Mouse (Mus musculus) erythroid progenitor cell, adult 5-6 weeks (primary cell): ENCODE results near the gene Exoc6. TPM values are rescaled to one million over a fixed set of nuclear protein-coding genes. Genes with fewer than 3 reads are reported as not detected.

Experiments used
- ATAC-seq: replicated peaks from 2 replicates; pipeline ENCODE4 v1.8.0; 2016; ENCODE audit warnings: moderate number of reproducible peaks, mild to moderate bottlenecking, moderate TSS enrichment, inconsistent platforms; ENCODE audit not compliant: poor library complexity, low FRiP score, severe bottlenecking
- total RNA-seq, 2 experiments: library from RNA; stranded (forward) in 1 of 2; stranded (reverse) in 1 of 2; fragments of 150-400 nt in 1 of 2; fragments of 186-747, 209-891 nt in 1 of 2; gene quantifications; 2 replicates each; pipeline versions ENCODE4 v1.2.3 to v1.2.4; 2015 to 2017; ENCODE audit warnings: low replicate concordance in 2 of 2

Gene Exoc6
- total RNA-seq, 2 experiments from 2014 or later: 32.7 to 39.6 TPM

GRCm38 (mm10) chr19:37714681-37715080, 164.5 kb downstream of the Exoc6 start:
- no peak for ATAC-seq

- no peak for ATAC-seq
Observed at GRCm38 (mm10) chr19:37715980-37716379, 165.8 kb downstream of the Exoc6 start.

GRCm38 (mm10) chr19:37716524-37717175, 166.4 kb downstream of the Exoc6 start:
- no peak for ATAC-seq

- no peak for ATAC-seq
Observed at GRCm38 (mm10) chr19:37719166-37719565, 168.9 kb downstream of the Exoc6 start.

GRCm38 (mm10) chr19:37724591-37724990, 174.4 kb downstream of the Exoc6 start:
- ATAC-seq: no peak

- ATAC-seq: no peak
Observed at GRCm38 (mm10) chr19:37726585-37726984, 176.4 kb downstream of the Exoc6 start.

- ATAC-seq: no peak
Observed at GRCm38 (mm10) chr19:37727366-37727765, 177.1 kb downstream of the Exoc6 start.

Other genes starting within 250 kb of the Exoc6 start
- 22.7 and 24.7 TPM in 2 replicates for gene Ide, start 212.6 kb upstream of the Exoc6 start, total RNA-seq (2015; ENCODE audit: low replicate concordance)
- gene Ide, start 212.6 kb upstream of the Exoc6 start, total RNA-seq (2017; ENCODE audit: low replicate concordance): 20.5 and 23.3 TPM in 2 replicates
- 409 and 470 TPM in 2 replicates for gene Kif11, start 174.0 kb upstream of the Exoc6 start, total RNA-seq (2015; ENCODE audit: low replicate concordance)
- 653 and 658 TPM in 2 replicates for gene Kif11, start 174.0 kb upstream of the Exoc6 start, total RNA-seq (2017; ENCODE audit: low replicate concordance)
- 21.3 and 21.8 TPM in 2 replicates for gene Hhex, start 115.6 kb upstream of the Exoc6 start, total RNA-seq (2015; ENCODE audit: low replicate concordance)
- gene Hhex, start 115.6 kb upstream of the Exoc6 start, total RNA-seq (2017; ENCODE audit: low replicate concordance): 4.4 and 5.4 TPM in 2 replicates
- not detected in 2 replicates for gene Cyp26c1, start 135.2 kb downstream of the Exoc6 start, total RNA-seq (2015; ENCODE audit: low replicate concordance)
- gene Cyp26c1, start 135.2 kb downstream of the Exoc6 start, total RNA-seq (2017; ENCODE audit: low replicate concordance): not detected in 2 replicates
- gene Cyp26a1, start 147.4 kb downstream of the Exoc6 start, total RNA-seq (2015; ENCODE audit: low replicate concordance): 1.3 TPM in 1 of 2 replicates, not detected in the other
- gene Cyp26a1, start 147.4 kb downstream of the Exoc6 start, total RNA-seq (2017; ENCODE audit: low replicate concordance): not detected in 2 replicates